Mouse (Mus musculus) ovary, adult 2 months (tissue): Measurements from ENCODE around the gene Gcg. TPM values are rescaled to one million over a fixed set of nuclear protein-coding genes. Genes with fewer than 3 reads are reported as not detected.

Source experiments
- polyA plus RNA-seq: library from polyadenylated mRNA; depleted of rRNA; stranded (reverse); fragments of >200 nt; gene quantifications from 2 replicates; pipeline ENCODE4 v1.2.3, GENCODE M21; 2012; rRNA removed

Gcg gene
- polyA plus RNA-seq, result not detected in 2 replicates

DNA sequence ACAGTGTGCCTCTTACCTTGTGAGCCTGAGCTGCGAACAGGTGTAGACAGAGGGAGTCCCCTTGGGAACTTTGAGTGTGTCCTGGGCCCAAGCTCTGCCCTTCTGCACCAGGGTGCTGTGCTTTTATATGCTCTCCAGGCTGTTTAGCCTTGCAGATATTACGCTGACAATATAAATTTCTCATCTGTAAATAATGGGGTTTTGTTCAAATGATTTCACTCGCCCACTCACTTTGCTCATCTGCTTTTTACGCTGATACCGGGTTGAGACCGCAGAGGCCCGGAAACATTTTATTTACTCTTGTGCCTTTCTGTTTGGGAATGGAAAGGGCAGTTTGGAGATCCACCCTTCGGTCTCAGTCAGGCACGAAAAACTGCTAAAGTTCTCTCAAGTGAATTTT is at the start of gene Gcg:
TSS of gene Gcg (minus strand) at position 101 of the 400 bp plus-strand sequence.

Other genes with a start within 250 kb of the Gcg start
- 1.8 and 2.3 TPM in 2 replicates for gene Dpp4, start 71.4 kb downstream of the Gcg start, polyA plus RNA-seq
- gene Fap, start 90.4 kb upstream of the Gcg start, polyA plus RNA-seq, result 0.69 and 0.76 TPM in 2 replicates
- 5.1 and 7.2 TPM in 2 replicates for gene Ifih1, start 162.6 kb upstream of the Gcg start, polyA plus RNA-seq
- gene Gca, start 180.6 kb upstream of the Gcg start, polyA plus RNA-seq, result 3.7 and 6.1 TPM in 2 replicates